Mouse (Mus musculus) small intestine, adult 2 months (tissue): Measurements from ENCODE around the gene Mdga1. TPM values are rescaled to one million over a fixed set of nuclear protein-coding genes. Genes with fewer than 3 reads are reported as not detected.

ENCODE experiments used
- H3K27ac ChIP-seq: fragments of 200-500 bp; 2 replicates; pipeline ENCODE4 v1.5.1; 2012; ENCODE audit warnings: low read depth, low read length, control low read depth, inconsistent platforms; ENCODE audit not compliant: insufficient read depth
- H3K27me3 ChIP-seq: fragments of 200-500 bp; 2 replicates; pipeline ENCODE4 v1.6.1; 2012; ENCODE audit warnings: mild to moderate bottlenecking, moderate library complexity, low read length, inconsistent platforms; ENCODE audit not compliant: control insufficient read depth, insufficient read depth
- H3K36me3 ChIP-seq: fragments of 200-500 bp; 2 replicates; pipeline ENCODE4 v1.6.1; 2012; ENCODE audit warnings: mild to moderate bottlenecking, low read length, control low read depth, inconsistent platforms; ENCODE audit not compliant: control insufficient read depth, insufficient read depth
- H3K4me1 ChIP-seq: fragments of 200-500 bp; 2 replicates; pipeline ENCODE4 v1.6.1; 2012; ENCODE audit warnings: low read length, inconsistent platforms, mixed read lengths; ENCODE audit not compliant: control insufficient read depth, insufficient read depth, insufficient read length
- H3K4me3 ChIP-seq: fragments of 200-500 bp; 2 replicates; pipeline ENCODE4 v1.5.1; 2012; ENCODE audit warnings: low read depth, mild to moderate bottlenecking, control low read depth, inconsistent platforms, low read length, moderate library complexity
- CTCF ChIP-seq: fragments of 200-500 bp; IDR thresholded peaks from 2 replicates; pipeline ENCODE4 v1.5.1; 2012; ENCODE audit warnings: low read depth, mild to moderate bottlenecking, control low read depth, inconsistent platforms, low read length, moderate library complexity, mixed read lengths; ENCODE audit not compliant: insufficient replicate concordance, insufficient read length; ENCODE audit errors: extremely low read depth
- POLR2A ChIP-seq: fragments of 200-500 bp; IDR thresholded peaks from 2 replicates; pipeline ENCODE4 v1.6.1; 2012; ENCODE audit warnings: low read depth, mild to moderate bottlenecking, control low read depth, inconsistent platforms, low read length, moderate library complexity
- WGBS: fragments of 180-500 bp; shearing (Covaris S2); methylation state at CpG from one replicate; pipeline ENCODE4 v1.1.7; 2018; 5-methylcytosine and 5-hydroxymethylcytosine counted together
- polyA plus RNA-seq: library from polyadenylated mRNA; depleted of rRNA; stranded (reverse); fragments of >200 nt; gene quantifications from 2 replicates; pipeline ENCODE4 v1.2.3, GENCODE M21; 2012

Mdga1 gene
- polyA plus RNA-seq, 1 experiment: 1.1 TPM

GRCm38 (mm10) chr17:29886061-29886460 lies 83.8 kb downstream of the Mdga1 start:
- Histone ChIP-seq H3K4me3 (no peak overlapping the region), H3K27me3 (peaks cover 55% of the 10 kb centered on the region)
- no peak for TF ChIP-seq POLR2A
- no peak for TF ChIP-seq CTCF

DNA sequence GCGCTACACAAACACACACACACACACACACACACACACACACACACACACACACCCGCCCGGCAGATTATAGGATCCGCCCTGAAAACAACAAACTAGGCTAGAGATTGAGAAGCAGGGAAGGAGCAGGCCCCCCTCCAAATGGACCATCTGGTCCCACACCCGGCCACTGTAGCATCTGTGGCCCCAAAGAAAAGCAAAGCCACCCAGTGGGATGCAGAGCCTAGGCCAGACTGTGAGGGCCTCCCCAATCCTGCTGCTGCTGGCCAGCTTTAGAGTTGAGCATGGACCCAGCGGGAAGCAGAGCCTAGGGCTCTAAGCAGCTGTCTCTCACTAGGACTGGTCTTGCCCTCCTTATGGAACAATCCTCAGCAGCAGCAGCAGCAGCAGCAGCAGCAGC lies 85.3 kb downstream of the Mdga1 start:
- TF ChIP-seq CTCF (no peak), POLR2A (no peak)
- peaks cover 46% of the 10 kb centered on the region for H3K27me3 ChIP-seq
- H3K36me3 ChIP-seq: no peaks in the 10 kb centered on the region
- no peak overlapping the region for H3K4me3 ChIP-seq
- 67% methylated on average over 6 of the region's 6 CpGs for WGBS
- no peak overlapping the region for H3K27ac ChIP-seq
- H3K4me1 ChIP-seq: peaks cover 12% of the 10 kb centered on the region

More at GRCm38 (mm10) chr17:29886061-29886460, 83.8 kb downstream of the Mdga1 start:
- no peak overlapping the region for H3K27ac ChIP-seq
- WGBS: 16% methylated on average over 4 of the region's 4 CpGs
- no peaks in the 10 kb centered on the region for H3K36me3 ChIP-seq
- H3K4me1 ChIP-seq: peaks cover 12% of the 10 kb centered on the region

DNA sequence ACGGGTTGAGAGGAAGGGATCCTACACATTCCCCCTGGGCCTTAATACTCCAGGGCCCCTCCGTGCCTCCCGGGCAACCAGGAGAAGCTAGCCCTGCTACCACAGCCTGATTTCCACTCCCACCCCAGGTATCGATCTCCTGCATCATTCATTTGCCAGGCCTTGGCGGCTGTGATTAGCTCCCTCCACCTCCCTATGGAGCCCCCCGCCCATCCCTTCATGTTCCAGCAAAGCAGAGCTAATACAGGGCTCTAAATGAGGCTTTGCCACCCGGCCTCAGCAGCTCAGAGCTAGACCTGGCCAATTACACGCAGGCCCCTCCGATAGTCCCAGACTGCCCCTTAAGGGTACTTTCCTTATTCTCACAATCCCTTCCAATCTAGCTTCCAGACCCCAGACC lies 86.5 kb downstream of the Mdga1 start:
- TF ChIP-seq POLR2A (no peak), CTCF (no peak)
- Histone ChIP-seq H3K36me3 (no peaks in the 10 kb centered on the region), H3K4me1 (peaks cover 8% of the 10 kb centered on the region; the same call in 1 of the 2 replicates), H3K27me3 (peaks cover 34% of the 10 kb centered on the region), H3K27ac (no peak overlapping the region), H3K4me3 (no peak overlapping the region)
- WGBS: 44% methylated on average over 9 of the region's 9 CpGs

DNA sequence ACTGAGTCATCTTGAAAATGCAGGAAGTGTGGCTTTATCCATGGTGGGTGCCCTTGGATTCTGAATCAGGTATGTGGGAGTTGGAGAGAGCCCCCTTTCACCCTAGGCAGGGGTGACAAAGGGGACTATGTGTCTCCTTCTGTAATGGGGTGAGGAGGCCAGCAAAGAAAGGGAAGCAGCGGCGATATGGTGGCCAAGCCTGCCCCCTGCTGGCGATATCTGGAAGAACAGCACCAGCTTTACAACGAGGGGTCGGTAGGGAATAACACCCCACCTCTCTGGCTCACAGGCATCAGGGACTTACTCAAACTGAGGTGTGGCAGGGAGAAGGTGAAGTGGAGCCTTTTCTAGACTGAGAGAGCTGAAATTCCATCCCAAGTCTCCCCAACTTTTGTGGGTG lies 87.0 kb downstream of the Mdga1 start:
- no peak overlapping the region for H3K4me3 ChIP-seq
- H3K4me1 ChIP-seq: peaks cover 5% of the 10 kb centered on the region; the same call in 1 of the 2 replicates
- TF ChIP-seq POLR2A (no peak), CTCF (peak; percentile 93)
- no peak overlapping the region for H3K27ac ChIP-seq
- 1% methylated on average over 5 of the region's 5 CpGs for WGBS
- H3K27me3 ChIP-seq: peaks cover 29% of the 10 kb centered on the region
- H3K36me3 ChIP-seq: no peaks in the 10 kb centered on the region

GRCm38 (mm10) chr17:29880251-29880650 lies 89.6 kb downstream of the Mdga1 start:
- WGBS: 57% methylated on average over 10 of the region's 10 CpGs
- Histone ChIP-seq H3K4me1 (no peaks in the 10 kb centered on the region), H3K27ac (no peak overlapping the region), H3K27me3 (peaks cover 3% of the 10 kb centered on the region; the same call in 1 of the 2 replicates), H3K36me3 (no peaks in the 10 kb centered on the region), H3K4me3 (no peak overlapping the region)
- no peak for TF ChIP-seq CTCF

DNA sequence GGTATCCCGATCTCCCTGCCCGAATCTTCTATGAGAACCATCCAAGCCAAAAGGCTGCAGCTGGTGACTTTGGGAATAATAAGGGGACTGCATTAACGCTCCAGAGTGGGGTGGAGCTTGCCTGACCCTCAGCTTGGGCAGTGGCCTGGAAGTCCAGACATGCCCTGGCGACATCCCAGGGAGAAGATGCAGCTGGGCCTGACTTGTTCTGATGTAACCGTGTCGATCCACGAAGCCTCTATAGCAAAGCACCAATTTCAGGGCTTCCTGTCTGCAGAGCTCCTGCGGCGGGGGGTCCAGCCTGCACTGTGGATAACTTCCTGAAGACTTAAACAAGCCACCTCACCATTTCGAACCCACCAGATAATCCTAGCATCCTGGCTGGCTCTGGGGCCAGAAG lies 90.9 kb downstream of the Mdga1 start:
- H3K27me3 ChIP-seq: peaks cover 3% of the 10 kb centered on the region; the same call in 1 of the 2 replicates
- peaks cover 4% of the 10 kb centered on the region; the same call in 1 of the 2 replicates for H3K4me1 ChIP-seq
- H3K36me3 ChIP-seq: no peaks in the 10 kb centered on the region
- H3K27ac ChIP-seq: no peak overlapping the region
- no peak overlapping the region for H3K4me3 ChIP-seq
- WGBS: 86% methylated on average over 10 of the region's 10 CpGs
- TF ChIP-seq CTCF: no peak

GRCm38 (mm10) chr17:29874082-29874679 lies 95.7 kb downstream of the Mdga1 start:
- H3K27ac ChIP-seq: no peak overlapping the region
- peaks cover 4% of the 10 kb centered on the region; the same call in 1 of the 2 replicates for H3K4me1 ChIP-seq
- no peaks in the 10 kb centered on the region for H3K36me3 ChIP-seq
- WGBS: 18% methylated on average over 27 of the region's 27 CpGs
- no peaks in the 10 kb centered on the region for H3K27me3 ChIP-seq
- H3K4me3 ChIP-seq: peak overlapping the region; percentile 29; the same call in 1 of the 2 replicates
- no peak for TF ChIP-seq POLR2A
- TF ChIP-seq CTCF: no peak
